Mouse (Mus musculus) forebrain, postnatal 0 days (tissue): Measurements from ENCODE around the gene Cib4. TPM values are rescaled to one million over a fixed set of nuclear protein-coding genes. Genes with fewer than 3 reads are reported as not detected.
A peak's percentile ranks its signal among the peaks of the same experiment; 100 is the strongest.

Experiments
- ATAC-seq: fragments of 200-750 bp; cut with Nextera tagmentation; 2 replicates; pipeline ENCODE4 v1.8.0; 2017; ENCODE audit warnings: mild to moderate bottlenecking, moderate library complexity
- DNase-seq: peaks from one replicate; pipeline ENCODE4 v3.0.0-alpha.2; 2015
- H3K27ac ChIP-seq: fragments of 300-500 bp; sonication (generic); 2 replicates; pipeline ENCODE4 v1.5.1; 2014; ENCODE audit warnings: low read depth, mild to moderate bottlenecking, antibody characterized with exemption, low read length, moderate library complexity, mixed read lengths
- H3K27me3 ChIP-seq: fragments of 300-500 bp; sonication (generic); 2 replicates; pipeline ENCODE4 v1.6.1; 2014; ENCODE audit warnings: mild to moderate bottlenecking, low read length, mixed read lengths; ENCODE audit not compliant: insufficient read depth
- H3K36me3 ChIP-seq: fragments of 300-500 bp; sonication (generic); 2 replicates; pipeline ENCODE4 v1.6.1; 2014; ENCODE audit warnings: mild to moderate bottlenecking, moderate library complexity; ENCODE audit not compliant: insufficient read depth
- H3K4me1 ChIP-seq: fragments of 300-500 bp; sonication (generic); 2 replicates; pipeline ENCODE4 v1.6.1; 2014; ENCODE audit warnings: antibody characterized with exemption; ENCODE audit not compliant: insufficient read depth
- H3K4me2 ChIP-seq: fragments of 300-500 bp; sonication (generic); 2 replicates; pipeline ENCODE4 v1.6.1; 2014; ENCODE audit warnings: low read depth, mild to moderate bottlenecking, moderate library complexity
- H3K4me3 ChIP-seq: fragments of 300-500 bp; sonication (generic); 2 replicates; pipeline ENCODE4 v1.5.1; 2014; ENCODE audit warnings: low read depth, low read length, mixed read lengths
- H3K9ac ChIP-seq: fragments of 300-500 bp; sonication (generic); 2 replicates; pipeline ENCODE4 v1.6.1; 2014; ENCODE audit warnings: mild to moderate bottlenecking
- H3K9me3 ChIP-seq: fragments of 300-500 bp; sonication (generic); 2 replicates; pipeline ENCODE4 v1.6.1; 2016; ENCODE audit warnings: low read length
- CTCF ChIP-seq: sonication (generic); IDR thresholded peaks from 2 replicates; pipeline ENCODE4 v1.5.1; 2016; ENCODE audit warnings: antibody characterized with exemption, control low read depth, low read depth
- WGBS: fragments of 180-500 bp; shearing (Covaris S2); extraction: QIAGEN DNeasy Blood & Tissue Kit; methylation state at CpG from one replicate; pipeline ENCODE4 v1.1.7; 2014; 5-methylcytosine and 5-hydroxymethylcytosine counted together
- polyA plus RNA-seq: library from polyadenylated mRNA; unstranded; fragments of >200 nt; fragmentation: Nextera tagmentation; extraction: Ambion mirVana; gene quantifications from 2 replicates; pipeline ENCODE4 v1.2.1, GENCODE M21; 2015
- total RNA-seq: library from RNA; depleted of rRNA; stranded (reverse); fragments of >200 nt; gene quantifications from 2 replicates; pipeline ENCODE4 v1.2.3, GENCODE M21; 2014

The Cib4 gene
- total and polyA plus RNA-seq, 2 experiments from 2014 or later, result not detected

DNA sequence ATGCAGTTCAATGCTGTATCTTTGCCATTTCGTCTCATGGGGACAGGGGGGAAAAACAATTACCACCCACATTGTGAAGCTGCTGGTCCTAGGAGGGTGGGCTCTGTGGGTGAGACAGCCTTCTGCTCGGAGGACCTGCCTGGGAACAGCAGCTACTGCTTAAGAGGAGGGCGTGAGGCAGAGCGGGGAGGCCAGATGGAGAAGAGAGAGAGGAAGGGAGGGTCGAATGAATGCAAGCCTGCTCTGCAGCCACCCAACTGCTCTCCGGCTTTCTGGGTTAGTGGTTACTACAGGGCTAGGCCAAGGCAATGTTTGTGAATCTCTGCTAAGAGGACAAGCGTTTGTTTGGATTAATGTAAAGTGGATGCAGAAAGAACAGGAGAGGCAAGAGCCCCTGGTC lies 26.1 kb downstream of the Cib4 start:
- peak; percentile 66 for ATAC-seq

DNA sequence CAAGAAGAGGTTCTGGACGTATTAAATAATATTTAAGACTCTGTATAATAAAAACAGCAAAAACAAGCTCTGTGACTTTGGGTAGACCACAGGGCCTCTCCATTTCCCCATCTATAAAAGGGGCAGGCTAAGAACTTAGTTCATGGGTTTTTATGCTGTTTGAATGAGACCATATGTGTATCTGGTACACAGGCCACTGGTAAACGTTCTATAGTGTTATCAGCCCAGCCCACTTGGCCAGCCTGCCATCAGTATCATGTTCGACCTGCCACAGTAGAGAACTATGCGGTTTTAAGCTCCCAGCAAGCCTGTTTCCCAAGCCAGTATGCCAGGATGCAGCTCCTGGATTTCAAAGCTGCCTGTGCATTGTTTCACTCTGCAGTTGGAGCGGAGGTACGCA lies 27.1 kb downstream of the Cib4 start:
- ATAC-seq, result no peak
- no peak for DNase-seq
- 80% methylated on average over 6 of the region's 6 CpGs for WGBS

More for the DNA sequence above, 26.1 kb downstream of the Cib4 start:
- Histone ChIP-seq H3K4me3 (no peak overlapping the region), H3K4me1 (0 out of 2 replicates have a peak, but pooled peaks cover 4% of the 10 kb centered on the region), H3K9ac (0 out of 2 replicates have a peak overlapping the region, but pooled peaks have one; percentile 25), H3K9me3 (no peaks in the 10 kb centered on the region), H3K27ac (no peak overlapping the region), H3K4me2 (no peak overlapping the region), H3K36me3 (no peaks in the 10 kb centered on the region), H3K27me3 (no peaks in the 10 kb centered on the region)
- no peak for DNase-seq
- TF ChIP-seq CTCF, result no peak
- 30% methylated on average over 7 of the region's 7 CpGs for WGBS

DNA sequence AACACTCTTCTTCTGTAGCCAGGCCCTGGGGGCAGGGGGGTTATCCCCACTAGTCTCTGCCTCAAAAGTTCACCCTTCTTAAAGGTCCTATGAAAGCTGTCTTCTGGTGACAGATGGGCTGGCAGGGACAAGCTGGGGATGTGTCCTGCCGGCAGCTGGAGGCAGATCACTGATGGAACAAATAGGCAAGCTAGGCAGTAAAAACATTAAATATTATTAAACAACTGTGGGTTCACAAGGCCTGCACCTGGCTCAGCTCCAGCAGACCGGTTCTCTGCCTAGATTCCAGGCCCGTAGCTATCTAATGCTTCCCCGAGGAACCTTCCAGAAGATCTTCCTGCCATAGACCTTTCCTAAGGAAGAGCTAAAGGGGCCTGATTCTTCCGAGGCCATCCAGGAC lies 27.5 kb downstream of the Cib4 start:
- TF ChIP-seq CTCF, result no peak
- Histone ChIP-seq H3K9me3 (no peaks in the 10 kb centered on the region), H3K27me3 (no peaks in the 10 kb centered on the region), H3K4me2 (no peak overlapping the region), H3K9ac (no peak overlapping the region), H3K4me3 (no peak overlapping the region), H3K27ac (no peak overlapping the region), H3K4me1 (0 out of 2 replicates have a peak, but pooled peaks cover 4% of the 10 kb centered on the region), H3K36me3 (no peaks in the 10 kb centered on the region)
- no peak for ATAC-seq
- no peak for DNase-seq
- 85% methylated on average over 5 of the region's 5 CpGs for WGBS

More for the DNA sequence above, 27.1 kb downstream of the Cib4 start:
- Histone ChIP-seq H3K27me3 (no peaks in the 10 kb centered on the region), H3K4me2 (no peak overlapping the region), H3K9me3 (no peaks in the 10 kb centered on the region), H3K36me3 (no peaks in the 10 kb centered on the region), H3K9ac (no peak overlapping the region), H3K27ac (no peak overlapping the region), H3K4me3 (no peak overlapping the region), H3K4me1 (0 out of 2 replicates have a peak, but pooled peaks cover 4% of the 10 kb centered on the region)
- no peak for TF ChIP-seq CTCF

DNA sequence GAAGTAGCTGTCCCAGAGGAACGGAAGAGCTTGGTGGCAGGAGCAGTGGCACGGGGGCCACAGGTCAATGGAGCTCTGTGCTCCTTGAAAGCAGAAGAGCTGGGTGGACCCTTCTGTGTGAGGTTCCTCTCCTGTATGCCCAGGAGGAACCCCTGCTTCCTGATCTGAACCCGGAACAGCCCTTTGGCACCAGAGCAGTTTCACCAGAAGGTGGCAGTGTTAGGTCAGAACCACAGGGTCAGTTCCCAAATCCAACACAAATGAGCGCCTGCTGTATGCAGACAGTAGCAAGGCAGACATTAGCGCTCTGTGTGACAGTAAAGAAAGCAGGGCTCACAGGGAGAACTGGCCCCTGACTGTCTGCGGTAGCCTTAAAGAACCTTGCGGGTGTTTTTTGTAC lies 29.3 kb downstream of the Cib4 start:
- H3K9ac ChIP-seq, result no peak overlapping the region
- no peak overlapping the region for H3K4me3 ChIP-seq
- no peak overlapping the region for H3K27ac ChIP-seq
- peak; percentile 33 for DNase-seq
- H3K4me1 ChIP-seq, result 0 out of 2 replicates have a peak, but pooled peaks cover 4% of the 10 kb centered on the region
- TF ChIP-seq CTCF, result peak; percentile 70
- no peaks in the 10 kb centered on the region for H3K9me3 ChIP-seq
- H3K27me3 ChIP-seq, result no peaks in the 10 kb centered on the region
- no peak overlapping the region for H3K4me2 ChIP-seq
- WGBS, result 60% methylated on average over 7 of the region's 7 CpGs
- H3K36me3 ChIP-seq, result no peaks in the 10 kb centered on the region
- ATAC-seq, result no peak

DNA sequence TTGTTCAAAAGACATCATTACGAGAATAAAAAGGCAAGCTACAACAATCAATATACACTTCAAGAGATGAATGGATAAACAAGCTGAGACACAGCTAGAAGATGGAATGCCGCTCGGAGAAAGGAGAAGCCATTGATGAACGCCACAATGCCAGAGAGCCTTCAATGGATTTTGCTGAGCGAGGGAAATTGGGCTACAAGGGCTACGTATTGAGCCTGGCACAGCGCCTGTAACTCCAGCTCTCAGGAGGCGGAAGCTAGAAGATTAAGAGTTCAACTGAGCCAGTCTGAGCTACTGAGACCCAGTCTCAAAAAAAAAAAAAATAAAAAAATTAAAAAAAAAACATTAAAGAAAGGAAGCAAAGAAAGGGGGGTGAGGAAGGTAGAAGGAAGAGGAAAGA lies 32.5 kb downstream of the Cib4 start:
- H3K4me2 ChIP-seq, result no peak overlapping the region
- DNase-seq (no peak), ATAC-seq (no peak)
- H3K27ac ChIP-seq, result no peak overlapping the region
- H3K36me3 ChIP-seq, result no peaks in the 10 kb centered on the region
- no peak for TF ChIP-seq CTCF
- H3K4me3 ChIP-seq, result no peak overlapping the region
- H3K27me3 ChIP-seq, result no peaks in the 10 kb centered on the region
- H3K9ac ChIP-seq, result no peak overlapping the region
- 38% methylated on average over 8 of the region's 8 CpGs for WGBS
- no peaks in the 10 kb centered on the region for H3K9me3 ChIP-seq
- no peaks in the 10 kb centered on the region for H3K4me1 ChIP-seq

DNA sequence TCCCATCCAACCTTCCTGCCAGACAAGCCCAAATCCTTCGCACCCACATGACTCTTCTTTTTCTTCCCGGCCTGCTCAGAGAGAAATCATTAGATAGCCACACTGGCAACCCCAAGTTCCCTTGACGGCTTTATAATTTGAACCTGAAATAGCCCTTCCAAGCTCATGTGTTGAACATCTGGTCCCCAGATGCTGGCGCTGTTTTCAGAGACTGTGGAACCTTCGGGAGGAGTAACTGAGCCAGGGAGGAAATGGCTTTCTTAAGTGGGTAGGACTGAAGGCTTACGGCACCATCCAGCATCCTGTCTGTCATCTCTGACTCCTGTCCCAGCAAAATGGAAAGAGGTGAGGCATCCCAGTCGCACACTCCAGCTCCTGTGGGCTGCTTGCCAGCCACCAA lies 48.3 kb downstream of the Cib4 start:
- 80% methylated on average over 7 of the region's 7 CpGs for WGBS
- ATAC-seq, result no peak
- H3K4me3 ChIP-seq, result no peak overlapping the region
- TF ChIP-seq CTCF, result no peak
- H3K9me3 ChIP-seq, result no peaks in the 10 kb centered on the region
- H3K9ac ChIP-seq, result no peak overlapping the region
- no peaks in the 10 kb centered on the region for H3K27me3 ChIP-seq
- H3K4me1 ChIP-seq, result no peaks in the 10 kb centered on the region
- H3K4me2 ChIP-seq, result no peak overlapping the region
- H3K27ac ChIP-seq, result no peak overlapping the region
- DNase-seq, result no peak
- H3K36me3 ChIP-seq, result no peaks in the 10 kb centered on the region

DNA sequence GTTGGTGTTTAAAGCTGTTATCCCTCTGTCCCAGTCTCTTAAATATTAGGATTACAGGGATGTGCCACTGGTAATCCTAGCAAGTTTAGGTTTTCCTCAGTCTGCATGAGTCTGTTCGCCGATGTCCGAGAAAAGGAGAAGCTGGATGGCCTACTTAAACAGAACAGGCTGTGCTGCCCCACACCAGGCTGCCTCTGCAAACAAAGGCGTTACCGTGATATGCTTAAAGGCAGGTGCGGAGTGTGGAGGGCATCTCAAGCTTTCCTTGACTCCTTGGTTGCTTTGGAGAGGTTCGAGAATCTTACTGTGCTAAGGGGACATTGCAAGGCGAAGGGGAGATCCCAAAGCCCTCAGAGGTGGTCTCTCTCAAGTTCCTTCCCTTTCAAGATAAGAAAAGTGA lies 48.8 kb downstream of the Cib4 start:
- no peak overlapping the region for H3K9ac ChIP-seq
- H3K9me3 ChIP-seq, result no peaks in the 10 kb centered on the region
- no peak overlapping the region for H3K4me2 ChIP-seq
- H3K27ac ChIP-seq, result no peak overlapping the region
- WGBS, result 93% methylated on average over 8 of the region's 8 CpGs
- no peaks in the 10 kb centered on the region for H3K4me1 ChIP-seq
- ATAC-seq (no peak), DNase-seq (no peak)
- no peak for TF ChIP-seq CTCF
- H3K27me3 ChIP-seq, result no peaks in the 10 kb centered on the region
- no peak overlapping the region for H3K4me3 ChIP-seq
- H3K36me3 ChIP-seq, result no peaks in the 10 kb centered on the region
